Mouse (Mus musculus): ENCODE data around the gene Dgkk.

- TF ChIP-seq CTCF (conservative IDR thresholded peaks at IDR 0.05 in 1 of 2, IDR thresholded peaks at IDR 0.05 in 1 of 2; ENCODE audit: low read depth in 2 of 2, low read length in 2 of 2) (no peak), USF1 (IDR thresholded peaks at IDR 0.05; ENCODE audit: low read depth, low read length) (no peak), HCFC1 (IDR thresholded peaks at IDR 0.05; ENCODE audit: low read depth, low read length) (no peak), CHD2 (IDR thresholded peaks at IDR 0.05; ENCODE audit: low read length) (no peak), EP300 (IDR thresholded peaks at IDR 0.05; ENCODE audit: low read length) (no peak), MEF2A (IDR thresholded peaks at IDR 0.05; ENCODE audit: borderline replicate concordance, low read depth, low read length) (no peak), RCOR1 (conservative IDR thresholded peaks at IDR 0.05; ENCODE audit: low read depth, low read length) (no peak), MAFK (IDR thresholded peaks at IDR 0.05; ENCODE audit: insufficient replicate concordance, low read length) (no peak), TCF12 (IDR thresholded peaks at IDR 0.05; ENCODE audit: low read depth, low read length) (no peak), POLR2A (IDR thresholded peaks at IDR 0.05; ENCODE audit: low read depth, low read length) (no peak), UBTF (IDR thresholded peaks at IDR 0.05; ENCODE audit: low read depth, low read length) (no peak), RAD21 (IDR thresholded peaks at IDR 0.05; ENCODE audit: low read depth, low read length) (no peak; the same call in 1 of the 2 replicates), MXI1 (IDR thresholded peaks at IDR 0.05; ENCODE audit: low read depth, low read length) (no peak), ZNF384 (IDR thresholded peaks at IDR 0.05; ENCODE audit: low read depth, low read length) (no peak)
These were observed 114.8 kb downstream of the Dgkk start for GRCm38 (mm10) chrX:6893933-6894332.
